ENCODE assay signal across 28 mouse cellular contexts in the genomic region with DNA sequence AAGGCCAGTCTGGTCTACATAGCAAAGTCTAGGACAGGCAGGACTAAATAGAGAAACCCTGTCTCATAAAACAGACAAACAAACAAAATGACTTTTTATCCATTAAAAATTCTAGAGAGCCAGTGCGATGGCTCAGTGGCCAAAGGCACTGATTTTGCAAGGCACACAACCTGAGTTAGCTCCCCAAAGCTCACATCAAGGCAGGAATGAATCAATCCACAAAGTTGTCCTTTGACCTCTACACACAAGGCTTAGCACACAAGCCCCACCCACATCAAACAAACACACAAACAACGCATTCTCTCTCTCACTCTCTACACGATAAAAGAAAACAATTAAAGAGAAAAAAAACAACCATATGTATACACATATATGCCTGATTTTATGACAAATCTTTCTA.
"Had no signal": no experiment of that assay in that cellular context is flagged by ENCODE, and none has a peak within 500 bp of the region (broad histone marks: within the 10 kb centered on the region; RNA-seq: fewer than 3 reads in every experiment).

No protein-coding gene starts in this region.

- H3K27ac ChIP-seq: embryonic facial prominence, embryonic 10.5 days; embryonic facial prominence, embryonic 12.5 days; embryonic facial prominence, embryonic 13.5 days; embryonic facial prominence, embryonic 15.5 days; forebrain, embryonic 10.5 days; forebrain, embryonic 12.5 days; forebrain, embryonic 13.5 days; forebrain, embryonic 15.5 days; gastrocnemius, adult 2 months had no signal

- DNase-seq: cerebellum, adult 2 months; cerebellum, adult 8-10 months; cerebellum, adult 9-10 months; cerebellum, adult 9-11 months; cerebellum, postnatal 10 days; cerebellum, postnatal 14 days; cerebellum, postnatal 25 days; cerebellum, postnatal 36 days; embryo, embryonic 11 days; forebrain, postnatal 0 days; gastrocnemius, adult 2 months; gastrocnemius, postnatal 10 days; gastrocnemius, postnatal 14 days; gastrocnemius, postnatal 25 days; gastrocnemius, postnatal 36 days; heart, adult 11 months; heart, adult 18-20 months had no signal

- H3K9me3 ChIP-seq: embryonic facial prominence, embryonic 10.5 days; embryonic facial prominence, embryonic 12.5 days; embryonic facial prominence, embryonic 13.5 days; embryonic facial prominence, embryonic 15.5 days; forebrain, embryonic 10.5 days; forebrain, embryonic 12.5 days; forebrain, embryonic 13.5 days; forebrain, embryonic 15.5 days had no signal

- H3K4me3 ChIP-seq: embryonic facial prominence, embryonic 10.5 days; embryonic facial prominence, embryonic 12.5 days; embryonic facial prominence, embryonic 13.5 days; embryonic facial prominence, embryonic 15.5 days; erythroblast, embryonic 14.5 days; forebrain, embryonic 10.5 days; forebrain, embryonic 12.5 days; forebrain, embryonic 13.5 days; forebrain, embryonic 15.5 days; gastrocnemius, adult 2 months had no signal

- H3K36me3 ChIP-seq: embryonic facial prominence, embryonic 15.5 days had no signal

- ATAC-seq: forebrain, embryonic 13.5 days; forebrain, embryonic 14.5 days; forebrain, embryonic 15.5 days; forebrain, embryonic 16.5 days; forebrain, postnatal 0 days had no signal

- H3K4me1 ChIP-seq: embryonic facial prominence, embryonic 10.5 days; embryonic facial prominence, embryonic 12.5 days; embryonic facial prominence, embryonic 13.5 days; embryonic facial prominence, embryonic 15.5 days; forebrain, embryonic 10.5 days; forebrain, embryonic 12.5 days; forebrain, embryonic 13.5 days; forebrain, embryonic 15.5 days had no signal

- H3K27me3 ChIP-seq: embryonic facial prominence, embryonic 12.5 days; embryonic facial prominence, embryonic 13.5 days; embryonic facial prominence, embryonic 15.5 days; forebrain, embryonic 12.5 days; forebrain, embryonic 13.5 days; forebrain, embryonic 15.5 days had no signal

- H3K4me2 ChIP-seq: embryonic facial prominence, embryonic 12.5 days; embryonic facial prominence, embryonic 13.5 days; embryonic facial prominence, embryonic 15.5 days; forebrain, embryonic 12.5 days; forebrain, embryonic 13.5 days; forebrain, embryonic 15.5 days had no signal

- H3K9ac ChIP-seq: embryonic facial prominence, embryonic 12.5 days; embryonic facial prominence, embryonic 13.5 days; embryonic facial prominence, embryonic 15.5 days; forebrain, embryonic 12.5 days; forebrain, embryonic 13.5 days; forebrain, embryonic 15.5 days; forebrain, postnatal 0 days had no signal
